Mouse (Mus musculus): ENCODE measurements around the gene Pik3ap1. TPM values are rescaled to one million over a fixed set of nuclear protein-coding genes. Genes with fewer than 3 reads are reported as not detected.
"Not testable (repeated sequence)": the region's sequence is repeated elsewhere in the genome, so short reads cannot be mapped to it uniquely, and the experiment has no call there.

Pik3ap1 gene
- total RNA-seq, 2 experiments from 2014 or later = 2.0 to 3.2 TPM

DNA sequence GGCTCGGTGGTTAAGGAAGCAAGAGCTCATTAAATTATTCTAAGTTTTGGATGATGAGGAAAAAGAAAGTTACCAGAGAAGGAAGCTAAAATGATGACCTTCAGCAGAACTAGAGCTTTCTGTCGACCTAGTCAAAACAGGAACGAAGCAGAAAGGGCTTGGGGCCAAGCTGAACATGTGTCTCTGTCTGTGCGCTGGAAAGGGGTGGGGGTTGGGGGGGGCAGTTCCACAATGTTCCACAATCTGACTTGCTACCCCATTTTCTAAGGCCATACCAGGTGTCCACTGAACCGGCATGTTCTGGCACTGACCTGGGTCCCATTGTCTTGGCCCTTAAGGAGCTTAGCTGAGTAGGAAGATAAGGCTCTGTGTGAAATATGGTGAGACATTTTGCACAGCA lies 43.2 kb downstream of the Pik3ap1 start:
- DNase-seq (ENCODE audit: extremely low spot score in 1 of 2, low spot score in 2 of 2) = no peak
- intact Hi-C loops (cut with DNase I) = no loop called here

DNA sequence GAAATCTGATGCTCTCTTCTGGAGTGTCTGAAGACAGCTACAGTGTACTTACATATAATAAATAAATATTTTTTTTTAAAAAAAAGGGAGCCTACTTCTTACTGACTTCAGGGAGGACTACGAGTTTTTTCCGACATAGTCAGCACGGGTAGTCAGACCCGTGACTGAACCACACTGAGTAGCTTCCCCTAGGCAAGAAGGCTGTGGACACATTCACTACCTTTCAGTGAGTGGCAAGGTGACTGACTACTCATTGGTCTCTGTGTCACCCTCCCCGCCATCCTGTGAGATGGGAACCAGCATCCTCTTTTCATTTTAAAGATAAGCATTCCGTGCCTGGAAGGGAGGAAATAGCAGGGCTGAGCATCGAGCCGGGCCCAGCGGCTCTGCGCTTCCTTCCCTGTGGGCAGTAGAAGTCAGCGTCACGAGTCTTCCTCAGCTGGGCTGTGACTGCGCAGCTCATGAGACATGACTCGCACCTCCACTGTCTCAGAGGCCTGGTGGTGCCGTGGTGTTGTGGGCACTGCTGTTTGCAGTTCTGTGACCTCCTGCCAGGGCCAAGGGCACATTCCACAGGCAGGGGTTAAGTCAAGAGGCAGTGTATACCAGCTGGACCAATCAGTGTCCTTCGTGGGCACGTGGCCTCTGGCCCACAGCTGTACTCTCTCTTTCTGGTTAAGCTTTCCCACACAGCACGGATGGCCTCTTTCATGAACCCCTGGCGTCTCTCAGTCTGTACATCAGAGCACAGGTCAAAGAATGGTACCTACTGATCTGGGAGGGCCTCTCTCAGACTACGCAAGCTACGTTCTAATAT lies 45.7 kb downstream of the Pik3ap1 start:
- peak in 1 of 2 experiments; percentile 46 for DNase-seq (ENCODE audit: extremely low spot score in 1 of 2, low spot score in 2 of 2)

DNA sequence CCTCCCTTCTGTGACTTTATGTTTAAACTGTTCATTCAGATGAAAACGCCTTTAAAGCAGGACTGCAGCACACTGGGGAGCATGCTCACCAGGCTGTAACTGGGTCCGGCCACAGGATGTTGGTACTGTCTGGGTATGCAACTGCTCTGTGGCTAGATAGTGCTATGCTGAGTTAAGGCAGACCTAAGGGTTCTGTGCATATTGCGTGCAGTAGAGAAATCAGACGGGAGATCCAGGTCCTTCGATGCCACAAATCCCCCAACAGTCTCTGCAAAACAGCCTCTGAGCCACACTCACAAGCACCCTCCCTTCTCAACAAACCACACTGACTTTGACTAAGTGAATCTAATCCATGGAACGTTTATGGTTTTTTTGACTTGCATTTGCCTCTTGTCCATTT lies 46.5 kb downstream of the Pik3ap1 start:
- DNase-seq (ENCODE audit: extremely low spot score in 1 of 2, low spot score in 2 of 2) = no peak
- intact Hi-C loops (cut with DNase I) = no loop called here

More for the DNA sequence above, 45.7 kb downstream of the Pik3ap1 start:
- intact Hi-C loops (cut with DNase I) = no loop called here

DNA sequence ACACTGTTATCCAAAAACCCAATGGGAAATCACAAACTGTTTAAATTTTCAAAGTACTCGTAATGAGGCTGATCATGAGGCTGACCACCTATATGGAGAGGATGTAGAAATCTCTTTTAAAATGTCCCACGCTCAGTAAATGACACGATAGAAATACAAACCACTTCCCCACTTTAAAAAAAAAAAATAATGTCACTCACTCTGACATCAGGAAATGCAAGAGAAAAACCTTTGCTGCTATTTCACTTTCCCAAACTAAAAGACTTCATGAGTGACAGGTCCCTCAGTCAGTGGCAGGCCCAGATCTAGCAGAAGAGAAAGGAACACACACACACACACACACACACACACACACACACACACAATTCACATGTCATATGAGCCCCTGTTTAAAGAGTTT lies 49.2 kb downstream of the Pik3ap1 start:
- intact Hi-C loops (cut with DNase I) = no loop called here
- DNase-seq (ENCODE audit: extremely low spot score in 1 of 2, low spot score in 2 of 2) = no peak

DNA sequence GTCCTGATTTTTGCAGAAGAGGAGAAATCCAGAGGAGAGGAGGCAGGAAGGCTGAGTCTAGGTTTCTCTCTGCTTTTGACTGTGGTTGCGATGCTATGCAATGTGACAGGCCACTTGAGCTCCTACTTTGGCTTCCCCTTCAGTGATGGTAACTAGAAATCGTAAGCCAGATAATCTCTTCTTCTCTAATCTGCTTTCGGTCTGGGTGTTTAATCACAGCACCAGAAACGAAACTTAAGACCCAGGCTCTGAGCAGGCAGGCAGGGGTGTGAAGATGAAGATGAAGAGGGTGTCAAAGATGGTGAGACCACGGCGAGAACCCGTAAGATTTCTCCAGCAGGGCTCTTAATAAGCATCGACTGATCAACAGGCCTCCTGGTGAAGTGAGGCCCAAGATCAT lies 51.9 kb downstream of the Pik3ap1 start:
- intact Hi-C loops (cut with DNase I) = no loop called here
- DNase-seq (ENCODE audit: extremely low spot score in 1 of 2, low spot score in 2 of 2) = no peak

DNA sequence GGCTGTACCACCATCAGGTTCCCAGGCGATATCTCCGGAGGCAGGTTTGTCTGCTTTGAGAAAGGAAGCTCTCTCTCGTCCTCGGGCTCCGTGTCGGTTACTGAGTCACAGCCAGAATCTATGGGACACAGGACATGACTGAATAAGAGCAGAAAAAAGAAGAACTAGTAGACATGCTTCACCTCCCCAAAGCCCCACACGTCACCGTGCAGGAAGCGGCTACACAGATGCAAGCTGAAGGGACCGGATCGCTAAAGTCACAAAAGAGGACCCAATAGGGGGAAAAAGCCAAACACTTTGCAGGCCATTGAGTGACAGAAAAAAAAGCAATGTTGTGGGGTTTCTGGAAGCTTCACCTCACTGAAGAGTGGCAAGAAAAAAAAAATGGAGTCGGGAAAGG lies 52.7 kb downstream of the Pik3ap1 start:
- intact Hi-C loops (cut with DNase I) = no loop called here
- DNase-seq (ENCODE audit: extremely low spot score in 1 of 2, low spot score in 2 of 2) = peak in 1 of 2 experiments; percentile 32

DNA sequence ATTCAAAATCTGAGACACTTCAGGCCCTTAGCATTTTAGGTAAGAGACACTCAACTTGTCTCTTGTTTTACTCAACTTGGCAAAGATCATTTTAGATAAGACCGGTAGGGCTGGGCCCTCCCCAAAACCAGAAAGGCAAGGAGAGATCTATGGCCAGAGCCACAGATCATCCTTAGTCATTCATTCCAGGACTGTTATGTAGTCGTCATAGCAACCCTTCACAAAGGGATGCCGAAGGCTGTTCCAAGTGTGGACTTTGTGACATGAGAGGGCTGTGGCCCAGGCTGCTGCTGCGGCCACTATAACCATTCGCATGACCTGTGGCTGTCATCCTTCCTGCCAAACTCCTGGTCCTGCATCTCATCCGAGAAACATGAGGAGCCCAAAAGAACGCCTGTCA lies 54.5 kb downstream of the Pik3ap1 start:
- DNase-seq (ENCODE audit: extremely low spot score in 1 of 2, low spot score in 2 of 2) = no peak
- intact Hi-C loops (cut with DNase I) = no loop called here

DNA sequence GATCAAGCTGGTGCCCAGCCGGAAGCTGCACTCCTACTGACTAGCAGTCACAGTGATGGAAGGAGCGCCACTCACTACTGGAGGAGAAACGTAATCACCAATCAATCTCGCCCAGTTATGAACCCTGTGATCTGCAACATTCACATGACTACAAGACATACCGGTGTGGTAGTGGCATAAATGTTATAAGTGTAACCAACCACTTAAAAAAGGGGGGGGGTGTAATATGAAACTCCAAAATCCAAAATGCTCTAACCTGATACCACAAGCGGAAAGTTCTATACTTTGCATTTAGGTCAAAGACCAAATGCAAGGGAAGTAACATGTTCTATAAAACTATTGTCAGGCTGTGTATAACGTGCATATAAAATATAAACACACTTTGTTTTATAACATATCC lies 54.9 kb downstream of the Pik3ap1 start:
- DNase-seq (ENCODE audit: extremely low spot score in 1 of 2, low spot score in 2 of 2) = no peak
- intact Hi-C loops (cut with DNase I) = no loop called here

DNA sequence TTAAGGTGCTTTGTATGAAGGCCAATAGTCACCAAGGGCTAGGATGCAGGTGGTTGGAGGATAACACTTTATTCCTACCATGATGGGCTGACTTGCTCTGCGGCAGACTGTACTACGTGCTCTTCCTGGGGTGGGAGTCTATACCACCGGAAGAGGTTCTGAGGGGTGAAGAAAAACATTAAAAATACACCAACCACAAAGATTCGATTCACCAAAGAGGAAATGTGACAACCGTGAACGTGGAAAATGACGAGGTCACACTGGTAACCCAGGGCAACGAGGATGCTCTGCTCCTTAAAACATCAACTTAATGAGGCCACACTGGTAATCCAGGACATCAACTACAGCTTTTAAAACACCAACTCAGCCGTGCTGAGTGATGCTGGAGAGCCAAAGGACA lies 56.2 kb downstream of the Pik3ap1 start:
- no peak for DNase-seq (ENCODE audit: extremely low spot score in 1 of 2, low spot score in 2 of 2)
- intact Hi-C loops (cut with DNase I) = no loop called here

DNA sequence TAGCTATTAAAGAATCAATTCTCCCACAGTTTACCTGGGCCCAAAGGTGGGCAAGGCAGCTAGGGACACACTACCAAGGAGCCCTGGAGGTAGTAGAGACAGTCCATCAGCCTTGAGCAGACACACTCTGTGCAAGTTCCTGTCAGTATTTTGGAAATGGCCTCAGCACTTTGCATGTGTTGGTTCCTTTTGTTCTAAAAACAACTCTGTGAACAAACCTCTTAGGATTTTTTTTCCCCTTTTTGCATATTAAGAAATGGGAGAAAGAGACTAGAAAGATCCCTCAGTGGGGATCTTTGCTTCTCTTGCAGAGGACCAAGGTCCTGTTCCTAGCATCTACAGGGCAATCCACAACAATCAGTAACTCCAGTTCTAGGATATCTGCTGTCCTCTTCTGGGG lies 61.1 kb downstream of the Pik3ap1 start:
- intact Hi-C loops (cut with DNase I) = no loop called here

DNA sequence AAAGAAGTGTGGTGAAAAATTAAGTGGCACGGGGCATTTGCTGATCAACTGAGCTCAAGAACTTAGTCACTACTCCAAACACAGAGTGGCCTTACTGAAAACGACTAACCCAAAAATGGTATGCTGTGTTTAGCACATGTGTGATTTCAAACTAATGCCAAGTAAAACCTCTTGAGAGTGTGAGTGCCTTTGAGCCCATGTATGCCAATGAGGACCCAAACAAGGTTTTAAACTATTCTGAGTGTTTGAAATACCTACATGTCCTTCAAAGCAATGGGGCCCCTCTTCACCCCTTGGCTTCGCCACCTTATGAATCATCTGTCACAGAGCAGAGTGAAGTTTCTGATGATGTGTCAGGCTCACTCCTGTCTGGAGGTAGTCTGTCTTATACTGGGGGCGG lies 61.8 kb downstream of the Pik3ap1 start:
- intact Hi-C loops (cut with DNase I) = no loop called here
- DNase-seq (ENCODE audit: extremely low spot score in 1 of 2, low spot score in 2 of 2) = no peak

More for the DNA sequence above, 61.1 kb downstream of the Pik3ap1 start:
- DNase-seq (ENCODE audit: extremely low spot score in 1 of 2, low spot score in 2 of 2) = no peak

DNA sequence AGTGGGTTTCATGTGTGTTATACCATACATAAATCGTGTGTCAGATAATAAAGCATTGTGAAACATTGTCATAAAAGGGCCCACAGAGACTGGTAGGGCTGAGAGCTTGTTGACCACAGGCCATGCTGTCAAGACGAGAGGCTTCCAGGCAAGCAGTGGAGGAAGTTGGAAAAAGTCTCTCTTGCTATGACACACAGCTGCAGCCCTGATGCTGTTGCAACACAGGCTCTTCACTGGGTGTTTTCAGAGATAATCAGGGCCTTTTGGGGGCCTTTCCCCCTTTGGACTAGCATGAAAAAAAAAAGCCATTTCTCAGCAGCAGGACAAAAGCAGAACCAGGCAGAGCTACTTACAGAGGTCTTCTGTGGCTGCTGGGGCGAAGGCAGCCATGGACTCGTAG lies 63.8 kb downstream of the Pik3ap1 start:
- intact Hi-C loops (cut with DNase I) = no loop called here
- DNase-seq (ENCODE audit: extremely low spot score in 1 of 2, low spot score in 2 of 2) = no peak

DNA sequence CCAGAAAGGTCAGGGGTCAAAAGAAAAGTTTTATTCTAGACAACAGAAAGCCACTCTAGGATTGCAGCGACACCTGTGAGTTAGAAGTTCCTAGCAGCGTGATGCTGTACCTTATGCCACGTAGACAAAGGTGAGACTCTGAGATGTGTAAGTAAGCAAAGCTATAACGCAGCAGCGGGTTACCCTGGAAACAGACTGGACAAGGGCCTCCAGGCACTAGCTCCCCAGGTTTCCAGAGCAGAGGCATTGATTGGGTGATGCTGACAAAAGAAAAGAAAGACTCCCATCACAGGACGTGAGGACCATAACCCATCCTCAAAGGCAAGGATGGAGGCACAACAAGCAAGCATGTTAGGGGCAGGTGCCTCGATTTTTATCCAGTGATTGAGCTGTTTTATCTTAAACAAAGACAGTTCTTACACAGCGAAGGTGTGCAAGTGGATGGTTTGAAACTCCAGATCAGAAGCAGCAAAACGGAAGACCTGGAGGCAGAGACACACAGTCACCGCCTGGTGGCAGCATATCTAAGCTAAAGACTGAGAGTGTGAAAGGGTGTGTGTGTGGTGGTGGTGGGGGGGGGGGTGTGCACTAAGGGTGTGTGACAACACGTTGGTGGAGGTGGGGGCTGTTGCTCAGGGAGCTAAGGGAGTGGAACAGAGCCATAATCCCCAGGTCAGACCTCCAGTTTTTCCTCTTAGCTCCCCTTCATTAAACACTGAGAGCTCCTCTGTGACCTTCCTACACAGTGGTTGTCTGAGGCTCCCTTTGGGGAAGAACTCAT lies 67.4 kb downstream of the Pik3ap1 start:
- intact Hi-C loops (cut with DNase I) = loop anchor here (5.0 kb wide), 1 partner anchor 165 kb away; the partner anchor contains the start of gene Lcor
- DNase-seq (ENCODE audit: extremely low spot score in 1 of 2, low spot score in 2 of 2) = peak; percentile 34 to 69

DNA sequence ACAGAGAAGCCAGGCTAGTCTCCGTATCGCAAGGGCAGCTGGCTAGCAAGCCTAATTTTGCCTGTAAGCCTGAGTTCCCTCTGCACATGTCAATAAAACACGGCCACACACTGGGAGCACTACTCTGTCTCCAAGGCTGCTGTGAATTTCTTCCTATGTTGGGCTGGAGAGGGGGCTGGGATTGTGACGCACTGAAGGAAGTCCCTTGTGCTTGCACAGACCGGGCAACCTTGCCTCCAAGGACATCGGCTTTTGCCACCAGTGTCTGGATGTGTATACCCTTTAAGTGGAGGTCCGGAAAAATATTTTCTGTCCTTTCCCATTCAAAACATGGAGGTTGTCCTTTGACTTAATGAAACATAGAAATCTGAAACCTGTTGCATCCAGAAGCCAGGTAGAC lies 70.2 kb downstream of the Pik3ap1 start:
- intact Hi-C loops (cut with DNase I) = loop anchor here (5.0 kb wide), 1 partner anchor 168 kb away; the partner anchor contains the start of gene Lcor
- DNase-seq (ENCODE audit: extremely low spot score in 1 of 2, low spot score in 2 of 2) = no peak

DNA sequence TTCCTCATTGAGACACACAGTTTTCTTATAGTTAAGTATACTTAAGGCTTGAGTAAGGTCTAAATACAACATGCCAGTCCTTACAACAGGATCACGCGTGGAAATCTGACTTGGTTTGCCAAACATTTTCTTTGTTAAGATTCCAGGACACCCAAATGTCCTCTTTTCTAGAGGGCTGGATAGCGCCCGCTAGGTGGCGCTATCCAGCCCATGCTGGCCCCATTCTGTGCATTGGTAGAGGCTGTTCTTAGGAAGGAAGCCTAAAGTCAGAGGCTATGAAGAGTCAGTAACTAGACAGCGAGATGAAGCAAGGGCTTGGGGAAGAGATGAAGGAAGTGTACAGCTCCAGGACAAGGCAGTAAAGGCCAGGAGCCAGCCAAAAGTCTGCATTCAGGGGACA lies 71.2 kb downstream of the Pik3ap1 start:
- intact Hi-C loops (cut with DNase I) = no loop called here
- no peak for DNase-seq (ENCODE audit: extremely low spot score in 1 of 2, low spot score in 2 of 2)

DNA sequence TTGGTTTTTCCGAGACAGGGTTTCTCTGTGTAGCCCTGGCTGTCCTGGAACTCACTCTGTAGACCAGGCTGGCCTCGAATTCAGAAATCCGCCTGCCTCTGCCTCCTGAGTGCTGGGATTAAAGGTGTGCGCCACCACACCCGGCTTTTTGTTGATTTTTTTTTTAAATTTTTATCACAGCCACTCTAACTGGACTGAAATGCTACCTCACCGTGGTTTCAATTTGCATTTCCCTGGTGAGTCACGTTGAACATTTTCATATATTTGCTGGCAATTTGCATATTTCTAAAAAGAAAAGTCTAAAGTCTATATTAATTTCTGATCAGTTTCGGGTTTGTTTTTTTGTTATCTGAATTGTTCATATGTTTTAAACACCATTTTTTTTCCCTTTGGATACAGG lies 72.3 kb downstream of the Pik3ap1 start:
- DNase-seq (ENCODE audit: extremely low spot score in 1 of 2, low spot score in 2 of 2); intact Hi-C loops (cut with DNase I): not testable (repeated sequence)

DNA sequence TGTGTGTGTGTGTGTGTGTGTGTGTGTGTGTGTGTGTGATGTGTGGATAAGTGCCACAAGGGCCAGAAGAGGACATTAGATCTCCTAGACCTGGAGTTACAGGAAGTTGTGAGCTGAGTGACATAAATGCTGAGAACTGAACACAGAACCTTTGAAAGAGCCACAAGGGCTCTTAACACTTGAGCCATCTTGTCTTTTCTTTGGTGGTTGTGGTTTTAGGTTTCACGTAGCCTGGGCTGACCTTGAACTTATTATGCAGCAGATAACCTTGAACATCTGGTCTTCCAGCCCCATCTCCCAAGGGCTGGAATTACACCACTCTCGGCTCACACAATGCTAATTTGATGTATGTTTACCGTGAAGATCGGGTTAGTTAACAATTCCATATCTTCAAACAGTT lies 72.9 kb downstream of the Pik3ap1 start:
- DNase-seq (ENCODE audit: extremely low spot score in 1 of 2, low spot score in 2 of 2) = no peak
- intact Hi-C loops (cut with DNase I) = no loop called here

DNA sequence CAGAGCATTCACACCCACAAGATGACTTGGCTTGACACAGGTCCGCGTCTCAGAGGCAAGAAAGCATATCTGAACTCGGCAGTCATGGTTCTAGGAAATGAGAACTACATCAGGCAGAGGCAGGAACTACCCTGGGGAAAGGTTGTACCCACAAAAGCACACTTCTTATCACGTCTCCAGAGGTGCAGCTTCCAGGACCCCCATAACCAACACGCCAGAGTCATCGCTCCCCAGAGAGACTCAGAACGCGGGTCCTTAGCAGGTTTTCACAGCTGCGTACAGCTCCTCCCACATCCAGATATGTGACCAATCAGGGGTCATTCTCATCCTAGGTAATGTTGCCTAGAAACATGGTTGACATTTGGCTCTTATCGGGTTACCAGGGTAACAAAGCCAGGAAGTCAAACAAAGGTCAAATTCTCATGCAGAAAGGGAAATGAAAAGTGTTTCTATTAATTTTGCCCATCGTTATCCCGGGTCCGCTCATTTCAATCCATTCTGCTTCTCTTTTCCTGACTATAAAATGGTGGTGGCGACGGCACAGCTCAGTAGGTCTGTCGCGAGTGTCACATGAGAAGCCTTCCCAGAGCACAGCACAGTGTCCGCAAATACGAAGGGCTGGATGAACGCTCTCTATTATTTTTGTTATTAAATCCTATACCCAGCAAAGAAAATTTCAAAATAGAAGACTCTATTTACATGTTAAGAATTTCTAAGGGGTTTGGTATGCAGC lies 73.8 kb downstream of the Pik3ap1 start:
- intact Hi-C loops (cut with DNase I) = no loop called here
- DNase-seq (ENCODE audit: extremely low spot score in 1 of 2, low spot score in 2 of 2) = no peak

DNA sequence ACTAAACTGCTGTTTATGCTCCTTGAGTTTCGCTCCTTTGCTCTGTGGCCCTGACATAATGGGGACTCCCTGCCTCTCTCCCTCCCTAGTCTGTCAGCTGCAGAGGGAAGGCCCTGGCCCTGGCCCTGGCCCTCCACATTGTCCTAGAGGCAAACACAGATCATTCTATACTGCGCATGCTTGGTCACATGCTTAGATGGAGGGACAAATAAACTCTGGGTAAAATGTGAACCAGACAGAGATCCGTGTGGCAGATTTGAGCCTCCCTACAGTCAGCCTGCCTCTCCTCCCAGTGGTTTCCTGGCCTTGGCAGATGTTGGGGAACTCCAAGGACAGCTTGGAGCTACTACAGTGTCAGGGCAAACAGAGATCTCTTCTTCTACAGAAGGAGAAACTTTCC lies 81.0 kb downstream of the Pik3ap1 start:
- DNase-seq (ENCODE audit: extremely low spot score in 1 of 2, low spot score in 2 of 2) = no peak
- intact Hi-C loops (cut with DNase I) = no loop called here

Data from left cerebral cortex, postnatal 10 days (tissue).